8 mouse cellular contexts compared by ENCODE assay signal in genomic region chr13:34653391-34653790, GRCm38 (mm10). TPM values are rescaled to one million over a fixed set of nuclear protein-coding genes. Genes with fewer than 3 reads are reported as not detected.
DNase-seq lines count a peak whose midpoint lies in the region; ATAC-seq and TF ChIP-seq lines count a peak whose summit lies in the region.

TSS of gene Pxdc1 (minus strand) at chr13:34653486.

- 10% methylated on average over 9 of the region's 9 CpGs for WGBS in intestine, postnatal 0 days
- WGBS in liver, embryonic 13.5 days (ENCODE audit: insufficient replicate concordance) = 6% methylated on average over 9 of the region's 9 CpGs
- under 1% methylated on average over 9 of the region's 9 CpGs for WGBS in neural tube, embryonic 14.5 days

- no peaks in the 10 kb centered on the region for H3K36me3 ChIP-seq in E14TG2a.4 (ENCODE audit: insufficient read depth, low read length)
- no peaks in the 10 kb centered on the region for H3K36me3 ChIP-seq in intestine, postnatal 0 days (ENCODE audit: control insufficient read depth, insufficient read depth)
- H3K36me3 ChIP-seq in liver, embryonic 13.5 days = no peaks in the 10 kb centered on the region
- H3K36me3 ChIP-seq in neural tube, embryonic 14.5 days (ENCODE audit: control insufficient read depth, insufficient read depth, low read length) = no peaks in the 10 kb centered on the region

- peaks cover 85% of the 10 kb centered on the region for H3K27me3 ChIP-seq in E14TG2a.4 (ENCODE audit: insufficient read depth, low read length)
- H3K27me3 ChIP-seq in intestine, postnatal 0 days (replicated peaks; ENCODE audit: control insufficient read depth, insufficient read depth, low read length) = no peaks in the 10 kb centered on the region
- peaks cover 67% of the 10 kb centered on the region for H3K27me3 ChIP-seq in liver, embryonic 13.5 days
- peaks cover 7% of the 10 kb centered on the region for H3K27me3 ChIP-seq in neural tube, embryonic 14.5 days (ENCODE audit: control insufficient read depth, insufficient read depth, low read length)

- no peak for ATAC-seq in intestine, postnatal 0 days
- ATAC-seq in liver, embryonic 13.5 days (ENCODE audit: low read depth) = peak; percentile 16; the same call in 1 of the 2 replicates
- ATAC-seq in neural tube, embryonic 14.5 days (ENCODE audit: low read depth) = no peak

- no peaks in the 10 kb centered on the region for H3K9me3 ChIP-seq in E14TG2a.4 (ENCODE audit: low read length)
- no peaks in the 10 kb centered on the region for H3K9me3 ChIP-seq in intestine, postnatal 0 days (ENCODE audit: control insufficient read depth)
- no peaks in the 10 kb centered on the region for H3K9me3 ChIP-seq in liver, embryonic 13.5 days (replicated peaks)
- no peaks in the 10 kb centered on the region for H3K9me3 ChIP-seq in neural tube, embryonic 14.5 days (ENCODE audit: control insufficient read depth, low read length)

- peaks cover 26% of the 10 kb centered on the region for H3K4me1 ChIP-seq in E14TG2a.4 (replicated peaks; ENCODE audit: low read depth, low read length)
- 0 out of 2 replicates have a peak, but pooled peaks cover 3% of the 10 kb centered on the region for H3K4me1 ChIP-seq in intestine, postnatal 0 days (replicated peaks; ENCODE audit: control insufficient read depth, insufficient read depth, low read length)
- H3K4me1 ChIP-seq in liver, embryonic 13.5 days (replicated peaks) = peaks cover 21% of the 10 kb centered on the region
- 0 out of 2 replicates have a peak, but pooled peaks cover 14% of the 10 kb centered on the region for H3K4me1 ChIP-seq in neural tube, embryonic 14.5 days (ENCODE audit: control insufficient read depth, insufficient read depth, low read length)

- H3K9ac ChIP-seq in intestine, postnatal 0 days (ENCODE audit: low read depth, low read length) = peak within 1 kb of the TSS; percentile 82
- H3K9ac ChIP-seq in liver, embryonic 13.5 days = peak within 1 kb of the TSS; percentile 64
- H3K9ac ChIP-seq in neural tube, embryonic 14.5 days (replicated peaks; ENCODE audit: low read depth, low read length) = peak within 1 kb of the TSS; percentile 59

- peak within 1 kb of the TSS; percentile 97 for H3K27ac ChIP-seq in intestine, postnatal 0 days (ENCODE audit: low read depth, low read length)
- peak within 1 kb of the TSS; percentile 83 for H3K27ac ChIP-seq in liver, embryonic 13.5 days
- no peak within 1 kb of the TSS for H3K27ac ChIP-seq in neural tube, embryonic 14.5 days (ENCODE audit: low read depth, low read length)

- peak; percentile 20 to 52 for DNase-seq in adrenal gland, postnatal 36 days
- no peak for DNase-seq in gonadal fat pad, adult 2 months (ENCODE audit: low read depth)
- DNase-seq in liver, embryonic 13.5 days = no peak
- no peak for DNase-seq in right cerebral cortex, postnatal 25 days
- DNase-seq in frontal cortex, postnatal 14 days (ENCODE audit: low spot score in 2 of 2) = no peak

- peak within 1 kb of the TSS; percentile 84 for H3K4me3 ChIP-seq in E14TG2a.4 (replicated peaks; ENCODE audit: low read length)
- H3K4me3 ChIP-seq in intestine, postnatal 0 days (ENCODE audit: low read depth, low read length) = peak within 1 kb of the TSS; percentile 75
- H3K4me3 ChIP-seq in liver, embryonic 13.5 days (replicated peaks) = peak within 1 kb of the TSS; percentile 61
- H3K4me3 ChIP-seq in neural tube, embryonic 14.5 days (ENCODE audit: low read depth, low read length) = peak within 1 kb of the TSS; percentile 42

- peak within 1 kb of the TSS; percentile 89 for H3K4me2 ChIP-seq in intestine, postnatal 0 days (replicated peaks; ENCODE audit: low read depth)
- H3K4me2 ChIP-seq in liver, embryonic 13.5 days = peak within 1 kb of the TSS; percentile 62
- peak within 1 kb of the TSS; percentile 96 for H3K4me2 ChIP-seq in neural tube, embryonic 14.5 days (ENCODE audit: low read depth, low read length)

- TF ChIP-seq CTCF in E14TG2a.4 (conservative IDR thresholded peaks at IDR 0.05; ENCODE audit: low read length) = no peak
- peak; percentile 60 for TF ChIP-seq CTCF in intestine, postnatal 0 days (IDR thresholded peaks at IDR 0.05; ENCODE audit: low read depth)

RNA-seq across cellular contexts. Expression of gene Pxdc1, which starts in this region (rescaled TPM):
- total RNA-seq in adrenal gland, postnatal 36 days (2021) = 1 to 10 TPM; 4.1 to 5.1 TPM
- 15.1 and 24.5 TPM in 2 replicates for polyA plus RNA-seq in gonadal fat pad, adult 2 months (2012; rRNA removed)
- polyA plus RNA-seq in intestine, postnatal 0 days (2015; fragmentation: Nextera tagmentation; extraction: Ambion mirVana) = 71.3 and 80.4 TPM in 2 replicates
- polyA plus RNA-seq in liver, embryonic 13.5 days (2015; fragmentation: Nextera tagmentation; extraction: Ambion mirVana) = 8.1 and 8.6 TPM in 2 replicates
- 6.1 and 8.7 TPM in 2 replicates for polyA plus RNA-seq in neural tube, embryonic 14.5 days (2014; fragmentation: Nextera tagmentation; extraction: Ambion mirVana)

Comparison
In these comparisons a context has a peak if more than half of its experiments do, and no peak if none do; other contexts are left out.
1. DNase-seq: peak in adrenal gland, postnatal 36 days (2 of 2); none in gonadal fat pad, adult 2 months (single experiment), liver, embryonic 13.5 days (single experiment), right cerebral cortex, postnatal 25 days (single experiment) and frontal cortex, postnatal 14 days (0 of 2).
2. Peak in every context shown above with its lines, with median percentiles within 50 percentile points of each other: H3K4me3 ChIP-seq, H3K4me2 ChIP-seq and H3K9ac ChIP-seq.